Mouse (Mus musculus) forebrain, embryonic 16.5 days (tissue): ENCODE data around the gene Fryl. TPM values are rescaled to one million over a fixed set of nuclear protein-coding genes. Genes with fewer than 3 reads are reported as not detected.

ENCODE experiments used
- ATAC-seq: fragments of 200-750 bp; cut with Nextera tagmentation; 2 replicates; pipeline ENCODE4 v1.8.0; 2017; ENCODE audit warnings: mild to moderate bottlenecking, moderate library complexity
- H3K27ac ChIP-seq: fragments of 300-500 bp; sonication (generic); 2 replicates; pipeline ENCODE4 v1.5.1; 2014; ENCODE audit warnings: low read length, control low read depth
- H3K27me3 ChIP-seq: fragments of 300-500 bp; sonication (generic); replicated peaks from 2 replicates; pipeline ENCODE4 v1.6.1; 2014; ENCODE audit warnings: low read length; ENCODE audit not compliant: control insufficient read depth, insufficient read depth
- H3K36me3 ChIP-seq: fragments of 300-500 bp; sonication (generic); 2 replicates; pipeline ENCODE4 v1.6.1; 2014; ENCODE audit not compliant: control insufficient read depth, insufficient read depth
- H3K4me1 ChIP-seq: fragments of 300-500 bp; sonication (generic); replicated peaks from 2 replicates; pipeline ENCODE4 v1.6.1; 2014; ENCODE audit warnings: low read length; ENCODE audit not compliant: control insufficient read depth, insufficient read depth
- H3K4me2 ChIP-seq: fragments of 300-500 bp; sonication (generic); 2 replicates; pipeline ENCODE4 v1.6.1; 2014; ENCODE audit warnings: mild to moderate bottlenecking, low read length, control low read depth
- H3K4me3 ChIP-seq: fragments of 300-500 bp; sonication (generic); replicated peaks from 2 replicates; pipeline ENCODE4 v1.5.1; 2014; ENCODE audit warnings: mild to moderate bottlenecking, low read length, control low read depth
- H3K9ac ChIP-seq: fragments of 300-500 bp; sonication (generic); replicated peaks from 2 replicates; pipeline ENCODE4 v1.6.1; 2014; ENCODE audit warnings: low read depth, low read length, control low read depth
- H3K9me3 ChIP-seq: fragments of 300-500 bp; sonication (generic); 2 replicates; pipeline ENCODE4 v1.6.1; 2016; ENCODE audit warnings: low read length; ENCODE audit not compliant: control insufficient read depth
- WGBS: fragments of 180-500 bp; shearing (Covaris S2); extraction: QIAGEN DNeasy Blood & Tissue Kit; methylation state at CpG from one replicate; pipeline ENCODE4 v1.1.7; 2014; 5-methylcytosine and 5-hydroxymethylcytosine counted together
- polyA plus RNA-seq: library from polyadenylated mRNA; unstranded; fragments of >200 nt; fragmentation: Nextera tagmentation; extraction: Ambion mirVana; gene quantifications from 2 replicates; pipeline ENCODE4 v1.2.1, GENCODE M21; 2015

Gene Fryl
- polyA plus RNA-seq, 1 experiment from 2014 or later, result 50.7 TPM

GRCm38 (mm10) chr5:73232267-73232666, 24.2 kb downstream of the Fryl start:
- no peak overlapping the region for H3K9ac ChIP-seq
- 38% methylated on average over 9 of the region's 9 CpGs for WGBS
- no peak overlapping the region for H3K27ac ChIP-seq
- no peaks in the 10 kb centered on the region for H3K9me3 ChIP-seq
- peaks cover 49% of the 10 kb centered on the region for H3K4me1 ChIP-seq
- H3K27me3 ChIP-seq, result no peaks in the 10 kb centered on the region
- no peak overlapping the region for H3K4me2 ChIP-seq
- no peaks in the 10 kb centered on the region for H3K36me3 ChIP-seq
- no peak overlapping the region for H3K4me3 ChIP-seq
- no peak for ATAC-seq

- no peak for ATAC-seq
- Histone ChIP-seq H3K27me3 (no peaks in the 10 kb centered on the region), H3K4me2 (no peak overlapping the region), H3K4me3 (no peak overlapping the region), H3K9ac (no peak overlapping the region), H3K36me3 (no peaks in the 10 kb centered on the region), H3K4me1 (peaks cover 45% of the 10 kb centered on the region), H3K27ac (no peak overlapping the region), H3K9me3 (no peaks in the 10 kb centered on the region)
- 15% methylated on average over 6 of the region's 6 CpGs for WGBS
Measured at GRCm38 (mm10) chr5:73231835-73232234, 24.6 kb downstream of the Fryl start.

- peaks cover 42% of the 10 kb centered on the region for H3K4me1 ChIP-seq
- ATAC-seq, result no peak
- H3K9me3 ChIP-seq, result no peaks in the 10 kb centered on the region
- H3K27ac ChIP-seq, result no peak overlapping the region
- H3K9ac ChIP-seq, result no peak overlapping the region
- no peaks in the 10 kb centered on the region for H3K36me3 ChIP-seq
- no peak overlapping the region for H3K4me2 ChIP-seq
- H3K27me3 ChIP-seq, result no peaks in the 10 kb centered on the region
- 53% methylated on average over 4 of the region's 4 CpGs for WGBS
- no peak overlapping the region for H3K4me3 ChIP-seq
Measured at GRCm38 (mm10) chr5:73230171-73230570, 26.2 kb downstream of the Fryl start.

- Histone ChIP-seq H3K4me2 (no peak overlapping the region), H3K27me3 (no peaks in the 10 kb centered on the region), H3K9me3 (no peaks in the 10 kb centered on the region), H3K4me3 (no peak overlapping the region), H3K36me3 (no peaks in the 10 kb centered on the region), H3K27ac (no peak overlapping the region), H3K9ac (no peak overlapping the region), H3K4me1 (peaks cover 39% of the 10 kb centered on the region)
- 78% methylated on average over 6 of the region's 6 CpGs for WGBS
- no peak for ATAC-seq
Measured at GRCm38 (mm10) chr5:73229467-73229866, 27.0 kb downstream of the Fryl start.

GRCm38 (mm10) chr5:73228291-73229049, 27.9 kb downstream of the Fryl start:
- H3K4me2 ChIP-seq, result no peak overlapping the region
- no peak overlapping the region for H3K4me3 ChIP-seq
- H3K27me3 ChIP-seq, result no peaks in the 10 kb centered on the region
- ATAC-seq, result peak; percentile 23; the same call in 1 of the 2 replicates
- H3K9me3 ChIP-seq, result no peaks in the 10 kb centered on the region
- no peak overlapping the region for H3K9ac ChIP-seq
- H3K4me1 ChIP-seq, result peaks cover 29% of the 10 kb centered on the region
- no peaks in the 10 kb centered on the region for H3K36me3 ChIP-seq
- H3K27ac ChIP-seq, result no peak overlapping the region; the same call in 1 of the 2 replicates
- 59% methylated on average over 12 of the region's 12 CpGs for WGBS

- Histone ChIP-seq H3K4me2 (no peak overlapping the region), H3K9ac (no peak overlapping the region), H3K36me3 (no peaks in the 10 kb centered on the region), H3K4me1 (peaks cover 21% of the 10 kb centered on the region), H3K27me3 (no peaks in the 10 kb centered on the region), H3K4me3 (no peak overlapping the region), H3K27ac (no peak overlapping the region), H3K9me3 (no peaks in the 10 kb centered on the region)
- 61% methylated on average over 11 of the region's 11 CpGs for WGBS
- no peak for ATAC-seq
Measured at GRCm38 (mm10) chr5:73227518-73228101, 28.8 kb downstream of the Fryl start.

- Histone ChIP-seq H3K4me1 (0 out of 2 replicates have a peak, but pooled peaks cover 2% of the 10 kb centered on the region), H3K27me3 (no peaks in the 10 kb centered on the region), H3K27ac (no peak overlapping the region), H3K9ac (no peak overlapping the region), H3K4me3 (no peak overlapping the region), H3K4me2 (no peak overlapping the region), H3K36me3 (no peaks in the 10 kb centered on the region), H3K9me3 (no peaks in the 10 kb centered on the region)
- 77% methylated on average over 6 of the region's 6 CpGs for WGBS
- ATAC-seq, result no peak
Measured at GRCm38 (mm10) chr5:73223065-73223464, 33.4 kb downstream of the Fryl start.

GRCm38 (mm10) chr5:73222397-73222796, 34.0 kb downstream of the Fryl start:
- no peak overlapping the region for H3K4me3 ChIP-seq
- ATAC-seq, result no peak
- no peaks in the 10 kb centered on the region for H3K9me3 ChIP-seq
- no peak overlapping the region for H3K4me2 ChIP-seq
- H3K27ac ChIP-seq, result no peak overlapping the region
- WGBS, result 44% methylated on average over 6 of the region's 6 CpGs
- H3K9ac ChIP-seq, result no peak overlapping the region
- no peaks in the 10 kb centered on the region for H3K36me3 ChIP-seq
- no peaks in the 10 kb centered on the region for H3K4me1 ChIP-seq
- H3K27me3 ChIP-seq, result no peaks in the 10 kb centered on the region

GRCm38 (mm10) chr5:73221826-73222225, 34.6 kb downstream of the Fryl start:
- Histone ChIP-seq H3K27me3 (no peaks in the 10 kb centered on the region), H3K36me3 (no peaks in the 10 kb centered on the region), H3K4me2 (no peak overlapping the region), H3K9ac (no peak overlapping the region), H3K4me3 (no peak overlapping the region), H3K27ac (no peak overlapping the region), H3K9me3 (no peaks in the 10 kb centered on the region), H3K4me1 (no peaks in the 10 kb centered on the region)
- WGBS, result 89% methylated on average over 7 of the region's 7 CpGs
- ATAC-seq, result no peak
